Mouse (Mus musculus): ENCODE measurements around the gene Mtmr12.
A peak's percentile ranks its signal among the peaks of the same experiment; 100 is the strongest.

Mtmr12 gene

GRCm38 (mm10) chr15:12321788-12322621 is 117.2 kb downstream of the Mtmr12 start, which contains the start of gene 1810049J17Rik:
Gene 1810049J17Rik, minus strand, starts transcription at chr15:12321899.
- DNase-seq (ENCODE audit: low spot score) = peak; percentile 70

- no peak for DNase-seq (ENCODE audit: low spot score)
Observed at GRCm38 (mm10) chr15:12322676-12323402, 118.0 kb downstream of the Mtmr12 start.
